Mouse (Mus musculus): ENCODE data around the gene Mdp1. TPM values are rescaled to one million over a fixed set of nuclear protein-coding genes. Genes with fewer than 3 reads are reported as not detected.
A peak's percentile ranks its signal among the peaks of the same experiment; 100 is the strongest.

The Mdp1 gene
- total RNA-seq, 2 experiments from 2014 or later = 37.1 to 59.5 TPM

DNA sequence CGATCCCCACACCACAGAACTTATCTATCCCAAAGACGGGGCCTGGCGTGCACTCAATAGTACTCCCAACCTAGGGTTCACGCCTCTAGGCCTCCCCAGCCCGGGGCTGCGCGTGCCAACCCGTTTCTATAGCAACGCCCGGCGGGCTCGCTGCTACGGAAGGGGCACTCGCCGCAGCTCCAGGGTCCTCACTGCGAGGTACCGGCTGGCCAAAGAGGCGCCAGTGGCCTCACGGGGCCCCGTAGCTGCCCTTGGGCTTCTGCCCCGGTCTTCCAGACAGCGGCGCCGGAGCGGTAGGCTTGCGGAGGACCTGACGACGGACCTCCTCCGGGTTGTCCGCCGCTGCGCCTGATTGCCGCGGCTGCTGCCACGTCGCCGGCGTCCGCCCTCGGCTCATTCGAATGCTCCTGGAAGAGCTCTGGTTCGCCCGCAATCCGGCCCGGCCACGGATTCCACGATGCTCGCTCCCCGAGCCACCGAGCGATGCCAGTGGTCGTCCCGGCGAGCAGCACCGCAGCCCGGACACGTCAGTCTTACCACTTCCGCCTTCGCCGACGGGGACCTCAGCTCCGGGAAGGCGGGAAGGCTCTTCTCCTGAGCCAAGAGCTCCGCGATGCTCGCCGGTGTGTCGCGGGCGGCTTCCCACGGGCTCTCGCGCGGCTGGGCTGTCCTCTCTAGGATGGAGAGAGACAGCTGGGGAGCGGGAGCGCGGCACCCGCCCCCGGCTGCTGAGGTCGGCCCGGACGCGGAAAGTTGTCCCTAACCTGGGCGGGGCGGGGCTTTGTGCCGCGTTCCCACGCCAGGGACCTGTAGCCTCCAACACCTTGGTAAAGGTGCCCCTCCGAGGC lies 17.0 kb downstream of the Mdp1 start, which contains the start of gene Tm9sf1:
Gene Tm9sf1, minus strand, starts transcription at position 747 of the 848 bp plus-strand sequence.
- DNase-seq (ENCODE audit: low spot score in 2 of 2) = peak; percentile 86 to 89

DNA sequence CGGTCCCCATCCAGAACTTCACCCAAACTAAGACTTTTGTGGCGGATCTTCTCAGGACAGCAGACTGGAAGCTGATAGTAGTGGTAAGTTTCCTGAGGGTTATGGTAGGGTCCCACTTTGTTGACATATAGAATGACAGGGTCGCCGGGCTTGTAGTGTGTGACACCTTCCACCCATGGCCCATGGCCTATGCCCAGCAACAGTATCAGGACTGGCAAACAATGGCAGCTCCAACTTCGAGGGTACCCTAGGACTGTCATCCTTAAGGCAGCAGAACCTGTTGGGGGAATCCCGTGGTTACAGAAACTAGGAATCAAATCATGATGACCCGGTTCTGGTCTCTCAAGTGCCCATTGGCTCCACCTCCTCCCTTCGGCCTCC lies 17.6 kb downstream of the Mdp1 start:
- DNase-seq (ENCODE audit: low spot score in 2 of 2) = no peak

DNA sequence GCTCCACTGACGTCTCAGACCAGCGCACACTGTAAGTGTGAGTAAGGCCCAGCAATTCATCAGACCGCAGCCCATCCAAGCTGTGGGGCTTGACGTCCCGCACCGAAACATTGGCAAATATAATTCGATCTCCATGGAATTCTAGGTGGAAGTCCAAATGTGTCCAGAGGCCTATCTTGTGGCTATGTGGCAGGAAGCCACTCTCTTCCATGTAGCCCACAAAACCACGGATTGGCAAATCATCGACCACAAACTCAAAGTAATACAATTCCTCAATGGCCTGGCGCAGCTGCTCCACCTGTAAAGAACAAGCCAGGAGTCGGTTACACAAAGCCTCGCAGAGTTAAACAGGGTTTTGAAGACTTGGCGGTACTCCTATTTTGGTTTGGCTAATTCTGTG lies 19.0 kb downstream of the Mdp1 start:
- no peak for DNase-seq (ENCODE audit: low spot score in 2 of 2)

GRCm38 (mm10) chr14:55640816-55641215 lies 19.5 kb downstream of the Mdp1 start:
- DNase-seq (ENCODE audit: low spot score in 2 of 2) = no peak

DNA sequence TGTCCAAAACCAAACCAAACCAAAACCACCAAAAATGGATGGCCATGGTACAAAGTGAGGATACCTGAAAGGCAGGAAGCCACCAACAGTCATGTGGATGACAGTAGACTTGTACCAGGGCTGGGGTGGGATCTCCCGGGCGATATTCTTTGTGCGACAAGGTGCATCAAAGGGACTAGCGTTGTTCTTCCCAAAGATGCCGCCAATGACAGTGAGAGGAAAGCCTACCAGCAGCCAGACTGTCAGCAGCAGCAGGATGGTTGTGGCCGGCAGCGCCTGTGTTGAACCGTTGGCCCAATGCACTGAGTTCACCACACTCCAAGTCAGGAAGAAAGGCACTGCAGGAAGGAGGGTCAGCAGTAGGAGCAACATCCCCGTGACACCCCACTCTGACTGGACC lies 22.5 kb downstream of the Mdp1 start, which contains the start of gene Gm49378:
Gene Gm49378, minus strand, starts transcription at position 101 of the 400 bp plus-strand sequence.
- DNase-seq (ENCODE audit: low spot score in 2 of 2) = no peak

- peak; percentile 81 to 83 for DNase-seq (ENCODE audit: low spot score in 2 of 2)
Observed at GRCm38 (mm10) chr14:55635523-55636007, 24.7 kb downstream of the Mdp1 start, which contains the start of gene Ipo4. Gene Ipo4, minus strand, starts transcription at chr14:55635957.

GRCm38 (mm10) chr14:55634874-55635522 lies 25.3 kb downstream of the Mdp1 start:
- no peak for DNase-seq (ENCODE audit: low spot score in 2 of 2)

DNA sequence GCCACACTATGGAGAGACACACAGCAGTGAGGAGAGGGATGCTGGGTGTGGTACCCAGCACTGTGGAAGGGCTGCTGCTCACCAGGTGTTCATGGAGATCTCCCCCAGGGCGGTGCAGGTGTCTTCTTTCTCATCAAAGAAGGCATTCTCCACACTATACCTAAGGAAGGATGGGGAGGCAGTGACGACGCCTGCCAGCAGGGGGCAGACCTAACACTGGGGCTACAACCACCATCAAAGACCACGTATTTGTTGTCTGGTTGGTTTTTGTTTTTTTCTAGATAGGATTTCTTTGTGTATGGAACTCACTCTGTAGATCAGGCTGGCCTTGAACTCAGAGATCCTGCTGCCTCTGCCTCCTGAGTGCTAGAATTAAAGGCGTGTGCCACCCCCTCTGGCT lies 31.0 kb downstream of the Mdp1 start:
- peak; percentile 52 to 73 for DNase-seq (ENCODE audit: low spot score in 2 of 2)

GRCm38 (mm10) chr14:55628077-55628827 lies 32.1 kb downstream of the Mdp1 start:
- no peak for DNase-seq (ENCODE audit: low spot score in 2 of 2)

DNA sequence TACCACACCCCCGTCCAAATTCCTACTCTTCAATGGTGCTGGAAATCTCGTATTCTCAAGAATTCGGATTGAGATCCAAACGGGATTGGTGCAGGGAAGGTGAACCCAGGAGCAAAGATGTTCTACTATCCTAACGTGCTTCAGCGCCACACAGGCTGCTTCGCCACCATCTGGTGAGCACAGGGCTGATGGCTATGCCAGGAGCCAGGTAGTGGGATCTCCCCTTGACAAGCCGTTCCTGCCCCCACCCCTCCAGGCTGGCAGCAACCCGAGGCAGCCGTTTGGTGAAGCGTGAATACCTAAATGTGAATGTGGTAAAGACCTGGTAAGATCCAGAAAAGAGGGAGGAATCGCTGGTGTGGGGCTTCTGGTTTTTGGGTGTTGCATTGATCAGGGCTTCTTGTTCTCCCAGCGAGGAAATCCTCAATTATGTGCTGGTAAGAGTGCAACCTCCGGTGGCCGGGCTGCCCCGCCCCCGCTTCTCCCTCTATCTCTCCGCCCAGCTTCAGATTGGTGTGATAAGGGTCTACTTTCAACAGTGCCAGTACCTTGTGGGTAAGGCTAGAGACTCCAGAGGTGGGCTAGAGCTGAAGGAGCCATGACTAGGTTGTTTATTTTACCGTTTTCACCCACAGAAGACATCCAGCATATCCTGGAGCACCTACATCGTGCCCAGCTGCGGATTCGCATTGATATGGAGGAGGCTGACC lies 41.7 kb downstream of the Mdp1 start:
- DNase-seq (ENCODE audit: low spot score in 2 of 2) = no peak

DNA sequence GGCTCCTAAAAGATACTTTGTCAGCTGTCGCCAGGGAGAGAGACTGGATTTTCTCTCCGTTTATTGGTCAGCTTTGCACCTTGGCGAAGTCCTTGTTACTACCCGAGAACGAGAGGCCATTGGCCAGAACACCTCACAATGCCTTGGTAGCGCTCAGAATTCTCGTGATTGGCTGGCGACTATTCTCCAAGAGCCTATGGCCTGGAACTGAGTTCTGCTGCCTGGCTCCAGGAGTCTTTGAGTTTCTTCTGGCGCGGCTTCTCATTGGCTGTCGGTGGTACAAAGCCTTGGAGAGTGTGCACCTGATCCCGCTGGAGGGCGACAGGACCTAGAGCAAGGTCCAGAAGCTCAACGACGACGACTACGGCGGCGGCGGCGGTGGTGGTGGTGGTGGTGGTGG lies 42.5 kb downstream of the Mdp1 start, which contains the start of gene Rec8:
Gene Rec8, plus strand, starts transcription at position 216 of the 400 bp plus-strand sequence.
- no peak for DNase-seq (ENCODE audit: low spot score in 2 of 2)

GRCm38 (mm10) chr14:55616844-55617243 lies 43.5 kb downstream of the Mdp1 start:
- DNase-seq (ENCODE audit: low spot score in 2 of 2) = no peak

DNA sequence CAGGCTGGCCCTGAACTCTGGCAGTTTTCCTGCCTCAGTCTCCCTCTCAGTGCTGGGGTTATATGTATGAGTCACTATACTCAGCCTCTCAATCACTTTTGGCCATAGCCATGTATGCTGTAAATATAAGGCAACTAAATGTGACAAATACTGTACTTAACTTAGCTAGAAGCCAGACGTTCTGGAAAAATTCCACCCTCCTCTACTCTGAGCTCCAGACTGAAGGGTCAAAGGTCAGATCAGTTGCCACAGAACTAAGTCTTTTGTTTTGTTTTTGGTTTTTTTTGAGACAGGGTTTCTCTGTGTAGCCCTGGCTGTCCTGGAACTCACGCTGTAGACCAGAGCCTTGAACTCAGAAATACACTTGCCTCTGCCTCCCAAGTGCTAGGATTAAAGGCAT lies 44.4 kb downstream of the Mdp1 start:
- DNase-seq (ENCODE audit: low spot score in 2 of 2) = no peak

- DNase-seq (ENCODE audit: low spot score in 2 of 2) = no peak
Observed at GRCm38 (mm10) chr14:55614565-55615178, 45.6 kb downstream of the Mdp1 start.

- no peak for DNase-seq (ENCODE audit: low spot score in 2 of 2)
Observed at GRCm38 (mm10) chr14:55613346-55613745, 47.0 kb downstream of the Mdp1 start.

DNA sequence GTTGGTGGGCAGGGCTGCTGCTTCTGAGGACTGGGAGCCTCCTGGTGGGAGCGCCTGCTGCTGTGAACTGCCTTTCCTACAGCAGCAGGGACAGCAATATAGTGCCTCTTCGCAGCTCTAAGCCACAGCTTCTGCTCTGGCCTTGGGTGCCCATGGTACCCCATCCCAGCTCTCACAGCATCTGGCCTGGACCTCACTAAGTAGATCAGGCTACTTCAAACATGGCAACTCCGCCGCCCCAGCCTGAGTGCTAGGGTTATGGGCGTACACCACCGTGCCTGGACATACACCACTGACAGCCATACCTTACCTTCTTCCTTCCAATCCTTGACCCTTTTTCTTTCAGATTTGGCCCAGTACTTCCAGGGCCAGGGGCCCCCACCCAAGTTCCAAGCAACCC lies 52.0 kb downstream of the Mdp1 start:
- no peak for DNase-seq (ENCODE audit: low spot score in 2 of 2)
